Mouse (Mus musculus) heart, postnatal 0 days (tissue): Measurements from ENCODE around the gene Ceacam1.

Experiments used
- CTCF ChIP-seq: IDR thresholded peaks from 2 replicates; pipeline ENCODE4 v1.5.1; 2016; ENCODE audit warnings: antibody characterized with exemption, control low read depth, low read depth
- EP300 ChIP-seq: IDR thresholded peaks from 2 replicates; pipeline ENCODE4 v1.6.1; 2016; ENCODE audit warnings: antibody characterized with exemption, low read depth

- TF ChIP-seq EP300 (no peak), CTCF (no peak)
Measured at GRCm38 (mm10) chr7:25412833-25413441, 64.5 kb downstream of the Ceacam1 start, which contains the start of gene Cxcl17.
